Mouse (Mus musculus) T-helper 1 cell (primary cell): ENCODE results near the gene Prl7d1.
"Not testable (repeated sequence)": the region's sequence is repeated elsewhere in the genome, so short reads cannot be mapped to it uniquely, and the experiment has no call there.

Experiments
- in situ Hi-C: fragments of 300-600 bp; cut with MboI, MseI; formaldehyde crosslinking; loops from one replicate; pipeline ENCODE4 v1.15.1; 2025; ENCODE audit warnings: high pct_unique_total_duplicates

Gene Prl7d1

GRCm38 (mm10) chr13:27716636-27717035 is at the start of gene Prl7d1:
Gene Prl7d1, minus strand, starts transcription at chr13:27716736.
- in situ Hi-C loops: no loop called here

- in situ Hi-C loops: no loop called here
These were observed 18.1 kb upstream of the Prl7d1 start for GRCm38 (mm10) chr13:27734512-27735186.

DNA sequence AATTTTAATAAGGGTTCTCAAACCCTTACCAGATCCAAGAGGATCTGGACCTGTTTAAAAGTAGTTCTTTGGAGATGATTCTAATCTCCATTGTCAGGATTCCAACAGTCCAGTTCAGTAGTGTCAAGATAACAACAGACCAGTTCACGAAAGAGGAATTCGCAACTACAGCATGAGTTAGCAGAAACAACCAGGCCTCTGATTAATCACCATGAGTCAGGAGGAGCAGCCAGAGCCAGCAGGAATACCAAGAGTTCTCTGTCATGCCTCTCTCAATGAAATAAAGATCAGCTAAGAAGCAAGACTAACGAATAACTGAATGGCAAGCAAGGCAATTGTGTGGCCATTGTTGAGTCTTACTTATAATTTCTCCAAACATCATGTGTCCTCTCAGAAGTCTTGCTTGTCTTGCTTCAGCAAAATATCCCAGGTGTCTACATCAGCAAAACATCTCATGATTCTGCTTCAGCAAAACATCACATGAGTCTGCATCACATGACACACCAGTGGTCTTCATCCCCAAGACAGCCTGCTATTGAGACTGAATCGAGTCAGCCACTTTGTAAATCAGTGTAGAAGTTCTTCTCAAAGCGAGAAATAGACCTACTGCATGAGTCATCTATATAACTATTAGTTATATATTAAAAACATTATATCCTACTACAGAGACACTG is 13.9 kb upstream of the Prl7d1 start:
- in situ Hi-C loops: not testable (repeated sequence)

GRCm38 (mm10) chr13:27725057-27725456 is 8.5 kb upstream of the Prl7d1 start:
- in situ Hi-C loops: not testable (repeated sequence)

GRCm38 (mm10) chr13:27706521-27706920 is 10.0 kb downstream of the Prl7d1 start:
- in situ Hi-C loops: no loop called here

DNA sequence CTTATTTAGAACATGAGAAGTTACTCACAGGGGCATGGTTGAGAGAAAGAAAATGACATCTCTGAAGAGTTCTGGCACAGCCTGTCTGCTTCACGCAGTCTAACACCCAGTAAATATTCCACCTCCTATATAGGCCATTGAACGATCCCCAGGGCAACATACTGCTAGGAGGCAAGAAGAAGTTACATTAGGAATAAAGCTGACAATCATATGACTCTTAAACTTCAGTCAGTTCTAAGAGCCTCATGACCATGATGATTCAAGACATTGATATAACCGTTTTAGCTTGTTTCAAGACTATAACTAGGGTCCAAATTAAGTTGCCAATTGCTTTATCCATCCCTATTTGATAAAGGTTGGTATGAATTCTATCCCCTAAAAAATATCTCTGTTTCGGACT is 48.6 kb downstream of the Prl7d1 start, which contains the start of gene Prl7a2:
TSS of gene Prl7a2 (minus strand) at position 101 of the 400 bp plus-strand sequence.
- in situ Hi-C loops: no loop called here

GRCm38 (mm10) chr13:27660747-27661146 is 55.8 kb downstream of the Prl7d1 start:
- in situ Hi-C loops: loop anchor here (5.0 kb wide), 1 partner anchor 37 kb away; no protein-coding TSS in a partner anchor
